Mouse (Mus musculus): Measurements from ENCODE around the gene Fcgr1. TPM values are rescaled to one million over a fixed set of nuclear protein-coding genes. Genes with fewer than 3 reads are reported as not detected.
"Not testable (repeated sequence)": the region's sequence is repeated elsewhere in the genome, so short reads cannot be mapped to it uniquely, and the experiment has no call there.

The Fcgr1 gene
- polyA plus RNA-seq, 1 experiment: 1.3 TPM

DNA sequence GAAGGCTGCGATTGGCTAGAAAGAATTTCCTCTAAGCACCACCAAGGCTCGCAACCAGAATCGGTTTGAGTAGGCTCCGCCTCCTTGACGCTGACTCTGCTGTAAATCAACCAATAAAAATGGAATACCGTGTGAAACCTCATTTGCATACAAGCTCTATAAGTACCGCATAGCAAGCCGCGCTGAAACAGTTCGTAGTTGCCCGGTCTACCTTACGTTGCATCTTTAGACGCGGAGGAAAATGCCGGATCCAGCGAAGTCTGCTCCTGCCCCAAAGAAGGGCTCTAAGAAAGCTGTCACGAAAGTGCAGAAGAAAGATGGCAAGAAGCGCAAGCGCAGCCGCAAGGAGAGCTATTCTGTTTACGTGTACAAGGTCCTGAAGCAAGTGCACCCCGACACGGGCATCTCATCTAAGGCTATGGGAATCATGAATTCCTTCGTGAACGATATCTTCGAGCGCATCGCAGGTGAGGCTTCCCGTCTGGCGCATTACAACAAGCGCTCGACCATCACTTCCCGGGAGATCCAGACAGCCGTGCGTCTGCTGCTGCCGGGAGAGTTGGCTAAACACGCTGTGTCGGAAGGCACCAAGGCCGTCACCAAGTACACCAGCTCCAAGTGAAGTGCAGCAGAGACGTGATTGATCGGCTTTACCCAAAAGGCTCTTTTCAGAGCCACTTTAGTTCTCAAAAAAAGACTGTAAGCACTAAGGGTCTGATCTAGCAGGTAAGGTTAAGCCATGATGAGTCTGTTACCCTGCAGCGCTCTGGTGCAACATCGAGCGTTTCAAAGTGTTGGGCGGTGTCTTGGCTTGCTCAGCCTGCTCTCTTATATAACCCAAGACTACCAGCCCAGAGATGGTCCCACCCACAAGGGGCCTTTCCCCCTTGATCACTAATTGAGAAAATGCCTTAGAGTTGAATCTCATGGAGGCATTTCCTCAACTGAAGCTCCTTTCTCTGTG lies 24.0 kb downstream of the Fcgr1 start, which contains the start of gene Hist2h2bb:
Gene Hist2h2bb, plus strand, starts transcription at position 242 of the 964 bp plus-strand sequence.
- Histone ChIP-seq H3K4me1 (ENCODE audit: control insufficient read depth, insufficient read depth, low read length) (peaks cover 8% of the 10 kb centered on the region; the same call in 1 of the 2 replicates), H3K27me3 (replicated peaks; ENCODE audit: control insufficient read depth, insufficient read depth, low read length) (no peaks in the 10 kb centered on the region), H3K4me3 (ENCODE audit: insufficient read depth, low read depth, low read length) (peak within 1 kb of the TSS; percentile 72), H3K36me3 (ENCODE audit: control insufficient read depth, insufficient read depth, low read length) (no peaks in the 10 kb centered on the region), H3K27ac (ENCODE audit: insufficient read depth, low read depth, low read length) (peak within 1 kb of the TSS; percentile 91)
- TF ChIP-seq CTCF (conservative IDR thresholded peaks at IDR 0.05; ENCODE audit: insufficient read depth, insufficient read length, low read depth, low read length) (no peak), POLR2A (IDR thresholded peaks at IDR 0.05; ENCODE audit: low read depth, low read length) (peak; percentile 97)
- DNase-seq: peak; percentile 98
- 2% methylated on average over 45 of the region's 45 CpGs for WGBS

DNA sequence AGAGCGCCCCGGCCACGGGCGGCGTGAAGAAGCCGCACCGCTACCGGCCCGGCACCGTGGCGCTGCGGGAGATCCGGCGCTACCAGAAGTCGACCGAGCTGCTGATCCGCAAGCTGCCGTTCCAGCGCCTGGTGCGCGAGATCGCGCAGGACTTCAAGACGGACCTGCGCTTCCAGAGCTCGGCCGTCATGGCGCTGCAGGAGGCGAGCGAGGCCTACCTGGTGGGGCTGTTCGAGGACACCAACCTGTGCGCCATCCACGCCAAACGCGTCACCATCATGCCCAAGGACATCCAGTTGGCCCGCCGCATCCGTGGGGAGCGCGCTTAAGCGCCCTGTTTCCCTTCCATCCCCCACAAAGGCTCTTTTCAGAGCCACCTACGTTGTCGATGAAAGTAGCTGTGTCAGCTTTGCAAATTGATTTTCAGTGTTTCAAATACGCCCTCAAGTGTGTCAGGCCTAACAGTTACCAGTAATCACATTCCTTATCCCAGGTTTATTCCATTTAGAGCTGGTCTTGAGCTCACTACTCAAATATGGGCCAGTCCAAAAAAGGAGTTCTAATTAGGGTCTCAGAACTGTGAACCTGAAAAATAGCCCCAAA lies 24.9 kb downstream of the Fcgr1 start:
- DNase-seq; H3K27me3 ChIP-seq (replicated peaks; ENCODE audit: control insufficient read depth, insufficient read depth, low read length); H3K4me1 ChIP-seq (ENCODE audit: control insufficient read depth, insufficient read depth, low read length); H3K36me3 ChIP-seq (ENCODE audit: control insufficient read depth, insufficient read depth, low read length): not testable (repeated sequence)
- Histone ChIP-seq H3K27ac (ENCODE audit: insufficient read depth, low read depth, low read length) (peak overlapping the region; percentile 91), H3K4me3 (ENCODE audit: insufficient read depth, low read depth, low read length) (peak overlapping the region; percentile 62)
- 1% methylated on average over 15 of the region's 44 CpGs for WGBS

DNA sequence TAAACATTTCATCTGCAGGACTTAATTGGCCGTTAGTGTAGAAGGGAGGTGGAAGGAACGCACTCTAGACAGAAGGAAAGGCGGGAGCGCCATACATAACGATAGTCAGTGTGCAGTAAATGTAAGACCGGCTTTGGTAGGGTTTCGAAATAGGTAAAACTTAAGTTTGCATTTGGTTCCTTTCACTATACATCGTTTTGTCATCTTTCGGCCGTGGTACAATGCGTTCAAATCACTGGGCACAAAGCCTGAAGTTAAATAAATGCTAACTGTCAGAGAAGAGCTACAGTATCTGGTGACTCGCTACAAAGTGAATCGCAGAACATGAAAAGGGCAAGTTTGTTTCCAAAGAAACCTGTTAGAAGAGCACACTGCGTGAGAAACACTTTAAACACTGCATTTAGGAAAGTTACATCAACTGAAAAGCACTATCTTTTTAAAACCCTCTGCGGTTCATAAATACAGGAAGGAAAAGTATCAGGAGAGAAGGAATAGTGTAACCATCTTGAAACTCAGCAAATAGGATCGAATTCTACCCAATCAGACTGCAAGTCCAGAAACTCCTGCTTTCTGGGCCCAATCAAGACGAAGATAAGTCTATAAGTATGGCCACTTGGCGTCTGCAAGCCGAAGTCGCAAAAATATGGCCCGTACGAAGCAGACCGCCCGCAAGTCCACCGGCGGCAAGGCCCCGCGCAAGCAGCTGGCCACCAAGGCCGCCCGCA lies 25.6 kb downstream of the Fcgr1 start, which contains the start of gene Hist2h3b:
Gene Hist2h3b, plus strand, starts transcription at position 604 of the 725 bp plus-strand sequence.
- Histone ChIP-seq H3K4me3 (ENCODE audit: insufficient read depth, low read depth, low read length) (peak within 1 kb of the TSS; percentile 62), H3K4me1 (ENCODE audit: control insufficient read depth, insufficient read depth, low read length) (peaks cover 8% of the 10 kb centered on the region; the same call in 1 of the 2 replicates), H3K36me3 (ENCODE audit: control insufficient read depth, insufficient read depth, low read length) (no peaks in the 10 kb centered on the region), H3K27me3 (replicated peaks; ENCODE audit: control insufficient read depth, insufficient read depth, low read length) (no peaks in the 10 kb centered on the region), H3K27ac (ENCODE audit: insufficient read depth, low read depth, low read length) (peak within 1 kb of the TSS; percentile 91)
- DNase-seq: peak; percentile 91
- 14% methylated on average over 30 of the region's 30 CpGs for whole genome bisulfite sequencing
- TF ChIP-seq POLR2A (IDR thresholded peaks at IDR 0.05; ENCODE audit: low read depth, low read length) (peak; percentile 74), CTCF (conservative IDR thresholded peaks at IDR 0.05; ENCODE audit: insufficient read depth, insufficient read length, low read depth, low read length) (no peak)

DNA sequence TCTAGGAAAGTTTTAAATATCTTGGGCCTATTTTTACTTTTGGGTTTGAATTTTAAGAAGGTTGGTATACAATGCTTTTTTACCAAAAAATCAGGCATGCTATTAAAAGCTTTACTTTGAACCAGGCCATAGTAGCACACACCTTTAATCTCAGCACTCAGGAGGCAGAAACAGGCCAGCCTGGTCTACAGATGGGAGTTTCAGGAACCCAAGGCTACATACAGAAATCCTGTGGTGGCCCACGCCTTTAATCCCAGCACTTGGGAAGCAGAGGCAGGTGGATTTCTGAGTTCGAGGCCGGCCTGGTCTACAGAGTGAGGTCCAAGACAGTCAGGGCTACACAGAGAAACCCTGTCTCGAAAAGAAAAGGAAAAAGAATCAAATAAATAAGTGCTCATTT lies 26.2 kb downstream of the Fcgr1 start:
- no peaks in the 10 kb centered on the region for H3K36me3 ChIP-seq (ENCODE audit: control insufficient read depth, insufficient read depth, low read length)
- no peak overlapping the region for H3K4me3 ChIP-seq (ENCODE audit: insufficient read depth, low read depth, low read length)
- H3K27ac ChIP-seq (ENCODE audit: insufficient read depth, low read depth, low read length): no peak overlapping the region
- no peak for DNase-seq
- H3K27me3 ChIP-seq (replicated peaks; ENCODE audit: control insufficient read depth, insufficient read depth, low read length): no peaks in the 10 kb centered on the region
- WGBS: 81% methylated on average over 4 of the region's 4 CpGs
- H3K4me1 ChIP-seq (ENCODE audit: control insufficient read depth, insufficient read depth, low read length): peaks cover 8% of the 10 kb centered on the region; the same call in 1 of the 2 replicates
- TF ChIP-seq POLR2A (IDR thresholded peaks at IDR 0.05; ENCODE audit: low read depth, low read length): no peak
- TF ChIP-seq CTCF (conservative IDR thresholded peaks at IDR 0.05; ENCODE audit: insufficient read depth, insufficient read length, low read depth, low read length): no peak

DNA sequence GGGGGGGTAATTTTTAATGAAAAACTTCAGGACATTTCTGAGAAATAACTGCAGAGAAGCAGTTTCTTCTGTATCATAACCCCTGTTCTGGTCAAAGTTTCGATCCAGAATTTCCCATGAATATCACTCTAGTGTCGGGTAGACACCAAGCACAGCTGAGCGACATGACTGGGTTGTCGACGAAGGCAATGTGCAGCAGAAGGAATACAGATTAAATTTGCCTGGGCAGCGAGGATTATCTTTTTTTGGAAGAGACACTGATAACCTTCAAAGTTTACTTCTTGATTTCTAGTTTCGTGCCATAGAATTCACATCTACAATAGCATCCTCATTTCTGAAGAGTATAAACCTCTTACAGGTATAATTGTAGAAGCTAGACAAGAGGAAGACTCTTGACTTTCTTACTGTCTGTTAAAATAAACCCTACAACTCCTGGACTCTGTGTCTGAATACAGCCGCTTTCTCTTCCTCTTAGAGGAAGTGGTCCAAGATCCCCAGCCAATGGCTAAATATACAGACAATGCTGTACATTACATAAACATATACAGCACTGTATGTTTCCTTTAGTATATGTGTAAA lies 27.5 kb downstream of the Fcgr1 start:
- 94% methylated on average over 8 of the region's 8 CpGs for WGBS

DNA sequence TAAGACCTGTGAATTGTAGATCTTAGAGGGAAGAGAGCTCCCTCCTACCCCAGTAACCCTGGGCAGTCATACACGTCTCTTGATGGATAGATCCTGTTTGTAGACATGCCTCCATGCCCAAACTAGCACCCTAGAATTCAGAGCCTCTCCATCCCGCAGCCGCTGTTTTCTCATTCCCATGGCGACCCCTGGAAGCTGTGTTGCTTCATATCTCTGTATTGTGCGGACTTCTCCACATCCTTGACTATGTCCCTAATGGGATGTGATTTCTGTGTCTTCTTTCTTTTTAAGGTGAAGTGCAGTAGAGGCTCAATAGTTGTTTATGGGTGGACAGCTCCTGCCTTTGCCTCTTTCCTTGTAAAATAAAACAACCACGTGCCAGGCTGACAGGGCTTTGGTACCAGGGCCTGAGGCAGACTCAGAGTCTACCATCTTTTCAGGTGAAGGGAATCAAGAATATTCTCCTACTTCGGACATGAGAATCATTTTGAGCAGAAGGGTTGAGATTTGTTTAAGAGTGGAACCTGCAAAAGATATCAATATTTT lies 29.3 kb downstream of the Fcgr1 start:
- no peak for DNase-seq
- no peaks in the 10 kb centered on the region for H3K36me3 ChIP-seq (ENCODE audit: control insufficient read depth, insufficient read depth, low read length)
- peak overlapping the region; percentile 97 for H3K27ac ChIP-seq (ENCODE audit: insufficient read depth, low read depth, low read length)
- no peak for TF ChIP-seq POLR2A (IDR thresholded peaks at IDR 0.05; ENCODE audit: low read depth, low read length)
- TF ChIP-seq CTCF (conservative IDR thresholded peaks at IDR 0.05; ENCODE audit: insufficient read depth, insufficient read length, low read depth, low read length): no peak
- no peaks in the 10 kb centered on the region for H3K27me3 ChIP-seq (replicated peaks; ENCODE audit: control insufficient read depth, insufficient read depth, low read length)
- 76% methylated on average over 7 of the region's 7 CpGs for WGBS
- no peak overlapping the region for H3K4me3 ChIP-seq (ENCODE audit: insufficient read depth, low read depth, low read length)
- H3K4me1 ChIP-seq (ENCODE audit: control insufficient read depth, insufficient read depth, low read length): peaks cover 8% of the 10 kb centered on the region; the same call in 1 of the 2 replicates

More for the DNA sequence above, 27.5 kb downstream of the Fcgr1 start:
- Histone ChIP-seq H3K4me1 (ENCODE audit: control insufficient read depth, insufficient read depth, low read length) (peaks cover 12% of the 10 kb centered on the region; the same call in 1 of the 2 replicates), H3K36me3 (ENCODE audit: control insufficient read depth, insufficient read depth, low read length) (no peaks in the 10 kb centered on the region), H3K27ac (ENCODE audit: insufficient read depth, low read depth, low read length) (no peak overlapping the region), H3K4me3 (ENCODE audit: insufficient read depth, low read depth, low read length) (no peak overlapping the region), H3K27me3 (replicated peaks; ENCODE audit: control insufficient read depth, insufficient read depth, low read length) (no peaks in the 10 kb centered on the region)
- DNase-seq: no peak
- TF ChIP-seq CTCF (conservative IDR thresholded peaks at IDR 0.05; ENCODE audit: insufficient read depth, insufficient read length, low read depth, low read length) (no peak), POLR2A (IDR thresholded peaks at IDR 0.05; ENCODE audit: low read depth, low read length) (no peak)

Measured in kidney, adult 2 months (tissue).